Mouse (Mus musculus) lung, adult 2 months (tissue): ENCODE measurements around the gene Rreb1.

Experiments
- CTCF ChIP-seq: fragments of 200-500 bp; IDR thresholded peaks from 2 replicates; pipeline ENCODE4 v1.5.1; 2011; ENCODE audit warnings: mild to moderate bottlenecking, low read length, control low read depth; ENCODE audit not compliant: insufficient read depth
- POLR2A ChIP-seq: fragments of 200-500 bp; IDR thresholded peaks from 2 replicates; pipeline ENCODE4 v1.6.1; 2011; ENCODE audit warnings: low read depth, mild to moderate bottlenecking, control low read depth, low read length, borderline replicate concordance; ENCODE audit errors: extremely low read depth

GRCm38 (mm10) chr13:37919711-37920277 lies 141.6 kb downstream of the Rreb1 start:
- TF ChIP-seq POLR2A: no peak
- TF ChIP-seq CTCF: no peak
